Mouse (Mus musculus) effector memory CD4-positive, alpha-beta T cell, adult 7 months (primary cell): ENCODE measurements around the gene Dctn5. TPM values are rescaled to one million over a fixed set of nuclear protein-coding genes. Genes with fewer than 3 reads are reported as not detected.

ENCODE experiments used
- polyA plus RNA-seq: library from polyadenylated mRNA; unstranded; fragments of 100-300 nt; shearing (Covaris generic); gene quantifications from one replicate; pipeline ENCODE4 v1.2.1, GENCODE M21; 2017

Dctn5 gene
- 76.1 TPM for polyA plus RNA-seq

DNA sequence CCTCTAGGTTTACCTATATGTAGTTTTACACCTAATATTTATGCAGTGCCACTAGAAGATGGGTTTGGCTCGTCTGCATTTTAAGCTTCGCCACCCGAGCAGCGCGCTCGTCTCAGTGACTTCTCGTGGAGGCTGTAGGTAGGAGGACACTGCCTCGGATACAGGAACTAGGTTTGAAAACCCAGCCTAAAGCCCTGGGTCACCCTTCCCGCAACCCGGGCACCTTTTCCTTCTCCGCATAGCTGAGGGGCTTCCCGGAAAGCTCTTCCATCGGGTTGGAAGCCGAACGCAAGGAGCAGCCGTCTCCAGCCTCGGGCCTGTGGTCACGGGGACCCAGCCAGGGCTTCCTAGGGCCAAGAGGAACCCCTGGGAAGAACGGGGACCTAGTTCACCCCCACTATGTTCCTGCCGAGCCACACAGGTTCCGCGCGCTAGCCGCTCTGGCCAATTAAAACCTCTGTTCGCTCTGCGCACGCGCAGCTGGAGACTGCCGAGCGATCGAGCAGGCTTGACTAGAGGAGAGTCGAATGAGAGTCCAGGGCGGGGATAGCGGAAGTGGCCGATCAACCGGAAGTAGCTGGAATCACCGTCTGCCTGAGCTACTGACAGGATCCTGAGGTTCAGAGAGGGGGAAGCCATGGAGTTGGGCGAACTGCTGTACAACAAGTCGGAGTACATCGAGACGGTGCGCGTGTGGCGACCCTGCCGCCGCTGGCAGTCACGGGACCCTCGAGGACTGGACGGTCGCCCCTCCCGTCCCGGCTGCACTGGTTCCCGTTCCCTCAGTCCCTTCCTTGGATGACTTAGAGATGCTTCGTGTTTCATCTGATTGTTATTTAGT, at the start of gene Dctn5, which contains the start of gene Palb2:
Gene Dctn5 (plus strand): TSS at position 545 of the 841 bp plus-strand sequence.
Gene Palb2 (minus strand): TSS at position 489 of the 841 bp plus-strand sequence.

GRCm38 (mm10) chr7:122101747-122102244, 31.0 kb upstream of the Dctn5 start, which contains the start of gene Ndufab1:
Ndufab1 (minus strand) TSS chr7:122101886.

DNA sequence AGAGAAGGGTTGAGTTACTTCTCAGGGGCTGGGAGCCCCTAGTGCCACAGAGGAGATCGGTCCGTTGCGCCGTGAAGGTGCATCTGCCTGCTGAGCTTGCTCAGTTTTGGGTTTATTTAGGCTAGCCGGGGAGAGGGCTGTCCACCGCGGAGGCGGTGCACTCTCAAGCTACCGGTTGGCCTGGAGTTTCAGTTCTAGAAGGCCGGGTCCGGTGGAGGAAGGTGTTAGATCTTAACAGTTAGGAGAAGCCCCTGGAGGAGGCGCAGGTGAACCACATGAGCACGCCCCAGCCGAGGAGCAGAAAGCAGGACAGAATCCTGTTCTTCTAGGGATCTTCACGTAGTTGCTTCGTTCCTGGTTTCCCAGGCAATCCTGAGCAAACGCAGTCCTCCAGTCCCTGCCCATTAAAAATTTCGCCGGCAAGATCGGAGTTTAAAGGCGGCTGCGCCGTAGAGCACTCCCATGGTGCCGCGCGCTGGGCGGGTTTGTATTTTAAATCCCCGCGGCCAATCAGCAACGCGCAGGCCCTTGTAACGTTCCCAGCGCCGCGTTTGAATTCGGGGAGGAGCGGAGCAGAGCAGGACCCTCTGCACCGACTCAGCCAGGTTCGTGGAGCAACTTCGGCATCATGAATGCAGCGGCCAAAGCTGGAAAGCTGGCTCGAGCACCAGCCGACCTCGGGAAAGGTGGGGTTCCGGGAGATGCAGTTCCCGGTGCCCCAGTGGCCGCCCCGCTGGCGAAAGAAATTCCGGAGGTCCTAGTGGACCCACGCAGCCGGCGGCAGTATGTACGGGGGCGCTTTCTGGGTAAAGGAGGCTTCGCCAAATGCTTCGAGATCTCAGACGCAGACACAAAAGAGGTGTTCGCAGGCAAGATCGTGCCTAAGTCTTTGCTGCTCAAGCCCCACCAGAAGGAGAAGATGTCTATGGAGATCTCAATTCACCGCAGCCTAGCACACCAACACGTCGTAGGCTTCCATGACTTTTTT, 26.4 kb downstream of the Dctn5 start, which contains the start of gene Plk1:
Gene Plk1 (plus strand): TSS at position 525 of the 988 bp plus-strand sequence.

GRCm38 (mm10) chr7:122186043-122186442, 53.2 kb downstream of the Dctn5 start, which contains the start of gene Ern2:
Ern2 (minus strand) TSS chr7:122186207.

Other genes with a start within 250 kb of the Dctn5 start
- gene Cog7, start 151.3 kb upstream of the Dctn5 start, polyA plus RNA-seq, result 11.3 TPM
- gene Gga2, start 111.8 kb upstream of the Dctn5 start, polyA plus RNA-seq, result 5.4 TPM
- 49.8 TPM for gene Ubfd1, start 65.9 kb upstream of the Dctn5 start, polyA plus RNA-seq
- 20.1 TPM for gene Ears2, start 65.8 kb upstream of the Dctn5 start, polyA plus RNA-seq
- 120 TPM for gene Ndufab1, start 31.2 kb upstream of the Dctn5 start, polyA plus RNA-seq
- 3.7 TPM for gene Palb2, start 56 bp upstream of the Dctn5 start, polyA plus RNA-seq
- 0.82 TPM for gene Plk1, start 26.4 kb downstream of the Dctn5 start, polyA plus RNA-seq
- 0.26 TPM for gene Ern2, start 53.2 kb downstream of the Dctn5 start, polyA plus RNA-seq
- gene Chp2, start 86.5 kb downstream of the Dctn5 start, polyA plus RNA-seq, result not detected
- 138 TPM for gene Prkcb, start 155.7 kb downstream of the Dctn5 start, polyA plus RNA-seq